Mouse (Mus musculus): Measurements from ENCODE around the gene Gm20479. TPM values are rescaled to one million over a fixed set of nuclear protein-coding genes. Genes with fewer than 3 reads are reported as not detected.

Gene Gm20479
- polyA plus RNA-seq, 1 experiment: not detected

DNA sequence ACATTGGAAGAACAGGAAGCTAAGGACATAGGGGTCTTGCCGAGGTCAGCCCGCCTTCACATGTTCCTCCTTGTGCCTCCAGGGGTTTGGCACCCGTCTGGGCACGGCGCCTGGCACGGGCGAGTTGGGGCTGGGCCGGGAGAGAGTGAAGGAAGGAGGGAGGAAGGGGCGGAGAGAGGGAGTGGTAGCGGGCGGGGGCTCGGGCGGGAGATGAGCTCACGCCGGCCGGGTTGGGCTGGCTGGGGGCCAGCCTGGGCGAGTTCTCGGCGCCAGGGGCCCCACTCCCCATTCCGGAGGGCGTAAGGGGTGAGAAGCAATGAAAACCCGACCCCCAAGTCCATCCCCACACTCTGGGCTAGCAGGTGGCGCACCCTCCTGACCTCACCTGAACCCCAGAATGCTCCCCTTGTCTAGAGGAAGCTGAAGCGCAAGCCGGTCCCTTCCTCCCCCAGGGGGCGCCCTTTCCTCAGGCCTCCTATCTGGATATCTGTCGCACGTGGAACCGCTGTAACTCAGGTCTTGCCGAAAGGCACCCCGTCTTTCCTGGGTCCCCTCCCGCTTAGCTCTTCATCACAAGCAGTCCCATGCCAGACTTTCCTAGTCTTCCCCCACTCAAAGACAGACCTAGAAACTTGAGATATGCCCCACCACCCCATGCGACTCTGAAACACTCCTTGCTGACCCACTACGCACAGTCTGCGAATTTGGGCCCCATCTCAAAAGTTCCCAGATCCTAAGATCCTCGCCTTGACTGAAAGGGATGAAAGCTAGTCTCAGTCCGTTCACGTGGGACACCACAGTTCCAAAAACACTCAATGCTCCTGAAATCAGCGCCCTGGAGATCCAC is 24.6 kb downstream of the Gm20479 start:
- peak; percentile 83 for DNase-seq (ENCODE audit: low read depth)
- TF ChIP-seq POLR2A (IDR thresholded peaks at IDR 0.05; ENCODE audit: borderline replicate concordance, extremely low read depth, insufficient read depth, insufficient read length, poor library complexity, severe bottlenecking) (no peak), CTCF (IDR thresholded peaks at IDR 0.05; ENCODE audit: borderline replicate concordance, extremely low read depth, insufficient read depth, insufficient read length) (peak; percentile 77)

DNA sequence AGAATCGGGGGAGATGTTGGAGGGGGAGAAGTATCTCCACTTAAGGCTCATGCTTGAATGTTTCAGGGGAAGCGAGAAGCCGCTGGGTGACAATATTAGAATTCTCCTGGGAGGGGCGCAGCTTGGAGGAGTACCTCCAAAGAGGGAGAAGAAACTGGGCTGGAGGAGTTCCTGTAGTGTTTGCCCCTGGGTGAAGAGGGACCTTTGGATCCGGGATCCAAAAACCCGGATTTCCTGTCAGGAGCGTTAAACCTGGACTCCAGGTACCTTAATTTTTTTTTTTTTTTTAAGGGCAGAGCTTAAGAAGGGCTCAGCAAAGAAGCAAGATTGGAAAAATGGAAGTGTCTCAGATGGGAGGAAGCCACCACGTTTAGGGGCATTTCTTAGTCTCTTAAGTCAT is 25.4 kb downstream of the Gm20479 start:
- DNase-seq (ENCODE audit: low read depth): no peak
- TF ChIP-seq CTCF (IDR thresholded peaks at IDR 0.05; ENCODE audit: borderline replicate concordance, extremely low read depth, insufficient read depth, insufficient read length) (no peak), POLR2A (IDR thresholded peaks at IDR 0.05; ENCODE audit: borderline replicate concordance, extremely low read depth, insufficient read depth, insufficient read length, poor library complexity, severe bottlenecking) (no peak)

DNA sequence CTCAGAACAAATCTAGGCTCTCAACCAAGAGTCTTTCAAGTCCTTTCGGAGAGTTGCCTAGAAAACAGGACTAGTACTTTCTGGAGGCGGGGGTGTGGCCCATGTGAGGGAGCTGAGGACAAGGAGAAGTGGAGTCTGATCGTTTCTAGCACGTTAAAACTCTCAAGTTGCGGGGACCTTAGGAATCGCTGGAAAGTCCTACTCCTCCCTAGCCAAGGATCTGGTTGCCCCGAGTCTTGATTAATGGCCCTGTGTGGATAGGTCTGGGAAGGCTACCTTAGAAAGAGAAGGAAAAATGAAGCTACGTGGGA is 25.7 kb downstream of the Gm20479 start:
- no peak for TF ChIP-seq CTCF (IDR thresholded peaks at IDR 0.05; ENCODE audit: borderline replicate concordance, extremely low read depth, insufficient read depth, insufficient read length)
- no peak for TF ChIP-seq POLR2A (IDR thresholded peaks at IDR 0.05; ENCODE audit: borderline replicate concordance, extremely low read depth, insufficient read depth, insufficient read length, poor library complexity, severe bottlenecking)
- no peak for DNase-seq (ENCODE audit: low read depth)

DNA sequence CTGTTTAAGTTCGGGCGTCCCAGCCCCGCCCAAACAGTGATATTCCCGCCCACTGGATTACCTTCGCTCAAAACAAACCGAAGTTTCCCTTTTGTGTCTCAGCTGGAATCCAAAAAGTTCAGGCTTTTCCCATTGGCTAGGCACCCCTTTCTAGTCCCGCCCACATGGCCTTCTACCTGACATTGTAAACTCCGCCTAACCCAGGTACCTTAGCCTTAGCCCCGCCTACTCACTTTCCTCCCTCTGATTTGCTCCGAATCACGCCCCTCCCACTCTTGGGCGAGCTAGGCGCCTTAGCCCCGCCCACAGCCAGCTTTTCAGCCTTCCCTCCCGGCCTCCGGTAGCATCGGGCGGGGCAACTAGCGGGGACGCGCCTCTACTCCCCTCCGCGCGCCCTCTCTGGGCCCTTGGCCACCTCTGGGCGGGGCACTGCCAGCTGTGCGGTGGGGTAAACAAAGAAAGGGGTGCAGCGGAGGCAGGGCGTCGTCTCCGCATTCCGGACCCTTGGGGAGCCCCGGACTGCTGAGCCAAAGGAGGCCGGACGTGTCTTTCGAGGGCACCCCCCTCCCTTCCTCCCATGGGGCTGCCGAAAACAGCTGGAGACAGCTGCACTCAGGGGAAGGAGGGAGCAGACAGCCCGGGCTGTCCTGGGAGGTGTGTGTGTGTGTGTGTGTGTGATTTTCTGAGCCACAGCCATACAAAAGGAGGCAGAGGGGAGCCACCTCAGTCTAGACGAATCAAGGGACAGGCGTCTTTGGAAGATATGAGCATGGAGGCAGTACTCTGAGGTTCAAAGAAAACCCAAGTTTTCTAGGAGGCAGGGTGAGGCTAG is 26.3 kb downstream of the Gm20479 start:
- DNase-seq (ENCODE audit: low read depth): peak; percentile 73
- TF ChIP-seq CTCF (IDR thresholded peaks at IDR 0.05; ENCODE audit: borderline replicate concordance, extremely low read depth, insufficient read depth, insufficient read length): no peak
- no peak for TF ChIP-seq POLR2A (IDR thresholded peaks at IDR 0.05; ENCODE audit: borderline replicate concordance, extremely low read depth, insufficient read depth, insufficient read length, poor library complexity, severe bottlenecking)

DNA sequence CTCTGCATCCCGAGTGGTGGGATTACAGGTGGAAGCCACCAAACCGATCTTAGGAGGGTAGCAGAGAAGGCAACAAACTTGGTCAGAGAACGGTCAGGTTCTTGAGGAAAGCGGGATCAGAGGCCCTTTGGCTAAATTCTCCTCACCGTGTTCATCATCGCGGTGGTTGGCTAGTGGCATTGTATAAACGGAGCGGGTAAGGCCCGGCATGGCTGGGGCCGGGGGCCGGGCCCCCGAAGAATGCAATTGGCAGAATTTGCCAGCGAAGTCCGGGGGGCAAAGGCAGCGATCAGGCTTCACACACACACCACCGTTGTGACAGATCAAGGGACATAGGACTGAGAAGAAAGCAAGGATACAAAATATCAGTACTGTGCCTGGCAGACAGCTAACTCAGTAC is 27.2 kb downstream of the Gm20479 start:
- TF ChIP-seq POLR2A (IDR thresholded peaks at IDR 0.05; ENCODE audit: borderline replicate concordance, extremely low read depth, insufficient read depth, insufficient read length, poor library complexity, severe bottlenecking): no peak
- no peak for TF ChIP-seq CTCF (IDR thresholded peaks at IDR 0.05; ENCODE audit: borderline replicate concordance, extremely low read depth, insufficient read depth, insufficient read length)
- DNase-seq (ENCODE audit: low read depth): no peak

DNA sequence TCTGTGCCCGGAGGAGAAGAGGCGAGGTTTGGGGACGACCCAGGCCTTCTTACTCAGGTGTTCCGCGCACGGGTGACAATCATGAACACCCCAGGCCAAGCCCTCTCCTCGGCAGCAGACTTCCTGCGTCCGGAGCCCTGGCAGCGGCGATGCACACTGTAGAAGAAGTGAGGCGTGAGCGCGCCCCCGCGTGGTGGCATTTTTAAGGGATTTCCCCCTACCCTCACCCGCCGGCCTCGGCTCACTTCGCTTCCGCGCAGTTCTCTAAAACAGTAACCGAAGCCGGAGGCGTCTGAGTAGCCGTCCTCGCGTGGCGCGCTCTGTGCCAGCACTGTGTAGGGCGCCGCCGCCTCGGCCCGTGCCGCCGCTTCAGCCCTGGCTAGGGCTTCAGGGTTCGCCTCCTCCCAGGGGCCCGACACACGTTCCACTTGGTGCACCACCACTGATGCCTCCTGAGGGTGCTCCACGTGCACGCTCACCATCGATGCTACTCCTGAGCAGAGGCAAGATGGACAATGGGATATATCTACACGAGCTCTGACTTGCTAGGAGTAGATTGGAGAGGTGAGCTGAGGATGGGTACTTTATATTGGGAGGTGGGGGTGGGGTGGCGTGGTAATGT is 27.8 kb downstream of the Gm20479 start:
- TF ChIP-seq POLR2A (IDR thresholded peaks at IDR 0.05; ENCODE audit: borderline replicate concordance, extremely low read depth, insufficient read depth, insufficient read length, poor library complexity, severe bottlenecking) (no peak), CTCF (IDR thresholded peaks at IDR 0.05; ENCODE audit: borderline replicate concordance, extremely low read depth, insufficient read depth, insufficient read length) (peak; percentile 79)
- peak; percentile 81 for DNase-seq (ENCODE audit: low read depth)

DNA sequence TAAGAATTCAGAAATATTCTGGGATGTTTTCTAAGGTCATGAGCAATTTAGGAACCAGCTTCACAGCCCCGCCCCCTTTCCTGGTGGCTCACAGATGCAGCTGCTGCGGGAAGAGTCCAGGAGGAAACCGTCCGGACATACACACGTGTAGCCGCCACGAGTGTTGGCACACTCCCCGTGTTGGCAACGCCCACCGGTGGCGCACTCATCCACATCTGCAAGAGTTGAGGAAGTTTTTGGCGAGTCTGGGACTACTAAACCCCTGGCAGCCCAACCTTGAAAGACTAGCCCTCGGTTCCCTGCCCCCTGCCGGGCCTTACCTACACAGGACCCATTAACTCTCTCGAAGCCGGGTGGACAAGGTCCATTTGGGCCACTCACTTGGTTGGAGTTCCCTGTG is 28.6 kb downstream of the Gm20479 start:
- TF ChIP-seq POLR2A (IDR thresholded peaks at IDR 0.05; ENCODE audit: borderline replicate concordance, extremely low read depth, insufficient read depth, insufficient read length, poor library complexity, severe bottlenecking) (no peak), CTCF (IDR thresholded peaks at IDR 0.05; ENCODE audit: borderline replicate concordance, extremely low read depth, insufficient read depth, insufficient read length) (no peak)
- no peak for DNase-seq (ENCODE audit: low read depth)

DNA sequence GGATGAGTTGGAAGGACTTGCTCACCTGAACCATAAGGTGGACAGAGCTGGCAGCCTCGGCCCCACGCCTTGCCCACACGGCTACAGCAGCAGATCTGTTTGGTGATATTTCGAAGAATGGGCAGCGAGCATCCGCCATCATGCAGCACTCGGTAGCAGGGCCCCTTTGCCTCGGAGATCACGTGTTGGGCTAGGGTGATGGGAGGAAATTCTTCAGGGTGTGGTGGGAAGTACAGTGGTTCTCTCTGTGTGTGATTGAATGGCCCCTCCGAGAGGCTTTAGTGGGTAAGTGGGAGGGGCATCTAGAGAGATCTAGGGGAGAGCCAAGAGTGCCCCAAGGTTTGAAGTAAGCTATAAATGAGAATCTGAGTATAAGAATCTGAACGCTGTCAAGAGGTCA is 29.1 kb downstream of the Gm20479 start:
- no peak for TF ChIP-seq POLR2A (IDR thresholded peaks at IDR 0.05; ENCODE audit: borderline replicate concordance, extremely low read depth, insufficient read depth, insufficient read length, poor library complexity, severe bottlenecking)
- TF ChIP-seq CTCF (IDR thresholded peaks at IDR 0.05; ENCODE audit: borderline replicate concordance, extremely low read depth, insufficient read depth, insufficient read length): no peak
- DNase-seq (ENCODE audit: low read depth): no peak

DNA sequence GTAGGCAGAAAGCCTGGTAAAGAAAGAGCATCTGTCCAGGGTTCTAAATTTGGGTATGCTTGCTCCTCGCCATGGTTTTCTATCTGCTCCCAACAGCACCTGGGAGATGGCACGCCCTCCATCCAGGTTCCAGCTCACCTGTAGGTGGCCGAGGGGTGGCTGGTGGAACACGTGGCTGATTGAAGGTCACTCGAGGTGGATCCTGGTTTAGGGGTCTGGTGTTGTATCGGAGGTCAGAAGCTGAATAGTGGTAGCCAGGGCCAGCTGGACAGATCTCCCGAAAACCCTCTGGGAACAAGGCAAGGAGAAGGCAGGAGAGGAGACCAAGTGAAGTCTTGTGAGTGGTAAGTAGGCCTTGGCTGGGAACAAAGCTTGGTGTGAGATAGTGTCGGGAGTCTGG is 29.7 kb downstream of the Gm20479 start:
- DNase-seq (ENCODE audit: low read depth): no peak
- TF ChIP-seq POLR2A (IDR thresholded peaks at IDR 0.05; ENCODE audit: borderline replicate concordance, extremely low read depth, insufficient read depth, insufficient read length, poor library complexity, severe bottlenecking) (no peak), CTCF (IDR thresholded peaks at IDR 0.05; ENCODE audit: borderline replicate concordance, extremely low read depth, insufficient read depth, insufficient read length) (no peak)

DNA sequence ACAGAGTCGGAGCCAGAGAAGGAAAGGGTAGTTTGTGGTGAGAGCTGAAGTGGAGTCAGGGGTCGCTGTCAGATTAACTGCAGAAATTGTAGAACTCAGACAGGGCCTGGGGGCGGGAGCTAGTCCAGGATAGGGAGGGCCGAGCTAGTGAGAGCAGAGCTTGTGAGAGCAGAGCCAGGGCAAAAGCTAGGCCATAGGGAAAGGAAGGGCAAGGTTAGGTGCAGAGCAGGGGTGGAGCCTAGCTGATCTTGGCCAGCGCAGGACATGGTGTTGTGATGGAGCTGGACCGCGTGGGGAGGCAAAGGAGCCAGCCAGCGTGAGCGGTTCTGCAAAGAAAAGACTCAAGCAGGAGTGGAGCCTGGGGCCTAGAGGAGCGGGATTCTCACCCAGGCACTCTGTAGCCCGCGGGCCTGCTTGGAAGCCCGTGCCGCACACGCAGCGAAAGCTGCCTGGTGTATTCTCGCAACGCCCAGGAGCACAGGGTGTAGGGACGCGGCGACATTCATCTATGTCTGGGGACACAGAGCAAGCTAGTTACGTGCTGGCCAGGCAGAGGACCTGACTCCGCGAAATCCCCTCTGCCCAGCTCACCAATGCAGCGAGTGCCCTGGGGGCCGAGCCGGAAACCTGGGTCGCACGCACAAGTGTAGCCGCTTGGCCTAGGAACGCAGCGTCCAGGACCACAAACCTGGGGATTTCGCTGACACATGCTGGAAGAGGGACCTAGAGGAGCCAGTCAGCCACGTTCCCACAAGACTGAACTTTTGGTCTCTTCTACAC is 30.9 kb downstream of the Gm20479 start:
- no peak for TF ChIP-seq POLR2A (IDR thresholded peaks at IDR 0.05; ENCODE audit: borderline replicate concordance, extremely low read depth, insufficient read depth, insufficient read length, poor library complexity, severe bottlenecking)
- TF ChIP-seq CTCF (IDR thresholded peaks at IDR 0.05; ENCODE audit: borderline replicate concordance, extremely low read depth, insufficient read depth, insufficient read length): no peak
- no peak for DNase-seq (ENCODE audit: low read depth)

DNA sequence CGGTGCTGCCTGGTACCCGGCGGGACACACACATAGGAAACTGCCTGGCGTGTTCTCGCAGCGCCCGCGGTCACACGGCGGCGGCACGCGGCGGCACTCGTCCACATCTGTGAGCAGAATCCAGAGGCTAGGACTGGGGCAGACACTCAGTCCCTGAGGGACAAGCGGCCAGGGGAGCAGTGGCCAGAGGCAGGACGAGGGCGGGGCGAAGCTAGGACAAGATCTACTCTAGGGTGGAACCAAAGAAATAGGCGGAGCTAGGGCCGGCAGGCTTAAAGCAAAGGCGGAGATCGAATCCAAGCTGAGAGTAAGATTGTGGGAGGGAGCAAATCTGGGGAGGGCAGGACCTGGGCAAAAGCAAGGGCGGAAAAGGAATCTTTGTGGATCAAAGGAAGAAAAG is 31.5 kb downstream of the Gm20479 start:
- no peak for DNase-seq (ENCODE audit: low read depth)

More for the DNA sequence above, 31.5 kb downstream of the Gm20479 start:
- no peak for TF ChIP-seq CTCF (IDR thresholded peaks at IDR 0.05; ENCODE audit: borderline replicate concordance, extremely low read depth, insufficient read depth, insufficient read length)
- no peak for TF ChIP-seq POLR2A (IDR thresholded peaks at IDR 0.05; ENCODE audit: borderline replicate concordance, extremely low read depth, insufficient read depth, insufficient read length, poor library complexity, severe bottlenecking)
